Mouse (Mus musculus): ENCODE measurements around the gene Hes2.

GRCm38 (mm10) chr4:152135363-152135762 lies 23.3 kb upstream of the Hes2 start:
- TF ChIP-seq CTCF (IDR thresholded peaks at IDR 0.05; ENCODE audit: borderline replicate concordance, extremely low read depth, insufficient read depth, insufficient read length) (no peak), POLR2A (IDR thresholded peaks at IDR 0.05; ENCODE audit: borderline replicate concordance, extremely low read depth, insufficient read depth, insufficient read length, poor library complexity, severe bottlenecking) (no peak)

All from brain, embryonic 14.5 days (tissue).